Mouse (Mus musculus): ENCODE measurements around the gene Gm5930.
"Not testable (repeated sequence)": the region's sequence is repeated elsewhere in the genome, so short reads cannot be mapped to it uniquely, and the experiment has no call there.

Gm5930 gene

GRCm38 (mm10) chr14:44338484-44338883 is at the start of gene Gm5930:
Gm5930 (minus strand) TSS chr14:44338584.
- in situ Hi-C loops (cut with MboI; ENCODE audit: low sequenced_read_pairs), result not testable (repeated sequence)

GRCm38 (mm10) chr14:44384233-44384632 is 45.8 kb upstream of the Gm5930 start:
- in situ Hi-C loops (cut with MboI; ENCODE audit: low sequenced_read_pairs), result not testable (repeated sequence)

- in situ Hi-C loops (cut with MboI; ENCODE audit: low sequenced_read_pairs), result not testable (repeated sequence)
These were observed 26.7 kb upstream of the Gm5930 start, which contains the start of gene Gm8229 for GRCm38 (mm10) chr14:44365057-44365456. Gm8229 (plus strand) TSS chr14:44365357.

- in situ Hi-C loops (cut with MboI; ENCODE audit: low sequenced_read_pairs), result not testable (repeated sequence)
These were observed 23.9 kb upstream of the Gm5930 start for GRCm38 (mm10) chr14:44362301-44362700.

- in situ Hi-C loops (cut with MboI; ENCODE audit: low sequenced_read_pairs), result not testable (repeated sequence)
These were observed 23.0 kb upstream of the Gm5930 start for GRCm38 (mm10) chr14:44361416-44361815.

GRCm38 (mm10) chr14:44312049-44312448 is 26.3 kb downstream of the Gm5930 start:
- in situ Hi-C loops (cut with MboI; ENCODE audit: low sequenced_read_pairs), result not testable (repeated sequence)

GRCm38 (mm10) chr14:44285280-44285679 is 53.1 kb downstream of the Gm5930 start, which contains the start of gene Gm8220:
Gm8220 (plus strand) TSS chr14:44285580.
- in situ Hi-C loops (cut with MboI; ENCODE audit: low sequenced_read_pairs), result not testable (repeated sequence)

Data from CH12F3 (cell line).